Mouse (Mus musculus): ENCODE measurements around the gene Nfib.

DNA sequence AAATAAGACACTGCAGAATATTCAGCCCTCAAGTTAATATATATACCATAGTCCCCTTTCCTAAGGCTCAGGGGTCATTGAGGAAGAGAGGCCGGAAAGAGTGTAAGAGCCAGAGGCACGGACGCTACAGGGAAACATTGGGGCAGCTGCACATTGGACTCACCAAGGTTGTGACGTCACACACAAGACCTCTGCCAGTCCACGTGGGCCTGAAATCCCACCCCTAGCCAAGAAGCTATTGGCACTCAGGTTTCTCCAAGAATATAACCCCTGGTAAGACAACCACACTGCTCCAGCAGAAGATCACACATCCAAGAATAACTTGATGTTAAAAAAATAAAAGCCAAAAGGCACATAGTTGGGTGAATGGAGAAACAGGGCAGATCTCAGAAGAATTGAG, 89.8 kb downstream of the Nfib start:
- TF ChIP-seq ZNF384 (IDR thresholded peaks at IDR 0.05; ENCODE audit: low read depth, low read length) = no peak
- TF ChIP-seq CTCF (IDR thresholded peaks at IDR 0.05 in 2 of 3, conservative IDR thresholded peaks at IDR 0.05 in 1 of 3; ENCODE audit: control insufficient read depth in 1 of 3, insufficient read depth in 1 of 3, low read depth in 2 of 3, low read length in 3 of 3, poor library complexity in 1 of 3, severe bottlenecking in 1 of 3) = no peak
- TF ChIP-seq KAT2A (conservative IDR thresholded peaks at IDR 0.05; ENCODE audit: low read depth, low read length) = no peak
- TF ChIP-seq HCFC1 (IDR thresholded peaks at IDR 0.05; ENCODE audit: low read depth, low read length) = no peak
- TF ChIP-seq GATA1 (IDR thresholded peaks at IDR 0.05; ENCODE audit: low read depth, low read length) = no peak
- TF ChIP-seq MYB (IDR thresholded peaks at IDR 0.05; ENCODE audit: low read depth, low read length) = no peak
